Mouse (Mus musculus) CH12.LX (cell line): ENCODE results near the gene Ppp2r5d. TPM values are rescaled to one million over a fixed set of nuclear protein-coding genes. Genes with fewer than 3 reads are reported as not detected.

ENCODE experiments used
- DNase-seq: peaks from one replicate; pipeline ENCODE4 v3.0.0-alpha.2; 2013; ENCODE audit errors: extremely low read depth
- H3K27ac ChIP-seq: 2 replicates; pipeline ENCODE4 v1.5.1; 2012; ENCODE audit warnings: low read depth, mild to moderate bottlenecking, control low read depth, moderate library complexity; ENCODE audit not compliant: insufficient read depth
- H3K27me3 ChIP-seq: replicated peaks from 2 replicates; pipeline ENCODE3; 2012; ENCODE audit warnings: inconsistent platforms
- H3K36me3 ChIP-seq, 2 experiments: replicated peaks in 1 of 2; 2 replicates each; pipeline versions ENCODE3 to v1.6.1; 2012; ENCODE audit warnings: inconsistent platforms in 1 of 2, low read length in 1 of 2, mild to moderate bottlenecking in 1 of 2, mixed read lengths in 1 of 2, moderate library complexity in 1 of 2; ENCODE audit not compliant: control insufficient read depth in 1 of 2, insufficient read depth in 1 of 2
- H3K4me1 ChIP-seq, 2 experiments: 2 replicates each; pipeline ENCODE4 v1.6.1; 2012; ENCODE audit warnings: inconsistent platforms in 1 of 2, moderate library complexity in 1 of 2; ENCODE audit not compliant: insufficient read depth in 2 of 2, control insufficient read depth in 1 of 2
- H3K4me2 ChIP-seq: 2 replicates; pipeline ENCODE4 v1.6.1; 2012; ENCODE audit warnings: low read depth, mild to moderate bottlenecking, control low read depth; ENCODE audit not compliant: poor library complexity, insufficient read depth, severe bottlenecking
- H3K4me3 ChIP-seq, 3 experiments: fragments of 150-350 bp in 1 of 3; sonication (generic) in 1 of 3; replicated peaks in 1 of 3; 2 replicates each; pipeline versions ENCODE3 to v1.5.1; 2011 to 2012; ENCODE audit warnings: low read depth in 2 of 3, low read length in 2 of 3, mild to moderate bottlenecking in 2 of 3, moderate library complexity in 2 of 3, control low read depth in 1 of 3, improper control_type of control experiment in 1 of 3, inconsistent platforms in 1 of 3, mixed read lengths in 1 of 3; ENCODE audit not compliant: poor library complexity in 1 of 3
- H3K79me2 ChIP-seq: replicated peaks from 2 replicates; pipeline ENCODE4 v1.6.1; 2012; ENCODE audit warnings: mild to moderate bottlenecking, moderate library complexity; ENCODE audit not compliant: control insufficient read depth, poor library complexity, insufficient read depth, severe bottlenecking; ENCODE audit errors: extremely low read depth
- H3K9ac ChIP-seq: 2 replicates; pipeline ENCODE4 v1.6.1; 2012; ENCODE audit warnings: low read depth, mild to moderate bottlenecking, control low read depth, moderate library complexity; ENCODE audit not compliant: insufficient read depth
- H3K9me3 ChIP-seq: replicated peaks from 2 replicates; pipeline ENCODE3; 2012; ENCODE audit warnings: low read length, inconsistent platforms, mixed read lengths
- CHD1 ChIP-seq: IDR thresholded peaks from 2 replicates; pipeline ENCODE4 v1.6.1; 2012; ENCODE audit warnings: low read depth, low read length, improper control_type of control experiment, inconsistent platforms
- CTCF ChIP-seq, 2 experiments: IDR thresholded peaks in 1 of 2; conservative IDR thresholded peaks in 1 of 2; 2 replicates each; pipeline ENCODE4 v1.5.1; 2011 to 2012; ENCODE audit warnings: low read depth in 2 of 2, low read length in 2 of 2, improper control_type of control experiment in 1 of 2, inconsistent platforms in 1 of 2, mild to moderate bottlenecking in 1 of 2, moderate library complexity in 1 of 2
- E2F4 ChIP-seq: IDR thresholded peaks from 2 replicates; pipeline ENCODE4 v1.6.1; 2011; ENCODE audit warnings: low read depth, low read length, improper control_type of control experiment; ENCODE audit not compliant: insufficient replicate concordance
- MAFK ChIP-seq: IDR thresholded peaks from 2 replicates; pipeline ENCODE4 v1.6.1; 2011; ENCODE audit warnings: low read length, improper control_type of control experiment; ENCODE audit not compliant: insufficient replicate concordance
- MAX ChIP-seq: IDR thresholded peaks from 2 replicates; pipeline ENCODE4 v1.6.1; 2011; ENCODE audit warnings: low read length, improper control_type of control experiment
- MAZ ChIP-seq: IDR thresholded peaks from 2 replicates; pipeline ENCODE4 v1.6.1; 2012; ENCODE audit warnings: low read depth, mild to moderate bottlenecking, inconsistent platforms, low read length, improper control_type of control experiment, moderate library complexity
- POLR2A ChIP-seq: IDR thresholded peaks from 2 replicates; pipeline ENCODE4 v1.6.1; 2011; ENCODE audit warnings: low read depth, mild to moderate bottlenecking, improper control_type of control experiment, low read length
- RAD21 ChIP-seq: IDR thresholded peaks from 2 replicates; pipeline ENCODE4 v1.6.1; 2011; ENCODE audit warnings: low read depth, mild to moderate bottlenecking, low read length, improper control_type of control experiment, moderate library complexity
- SIN3A ChIP-seq: IDR thresholded peaks from 2 replicates; pipeline ENCODE4 v1.6.1; 2012; ENCODE audit warnings: low read length, improper control_type of control experiment, inconsistent platforms
- SMC3 ChIP-seq: IDR thresholded peaks from 2 replicates; pipeline ENCODE4 v1.6.1; 2011; ENCODE audit warnings: low read depth, low read length, improper control_type of control experiment
- USF1 ChIP-seq: IDR thresholded peaks from 2 replicates; pipeline ENCODE4 v1.6.1; 2014; ENCODE audit warnings: low read depth, mild to moderate bottlenecking, inconsistent platforms, low read length, improper control_type of control experiment
- ZC3H11A ChIP-seq: IDR thresholded peaks from 2 replicates; pipeline ENCODE4 v1.6.1; 2012; ENCODE audit warnings: low read depth, mild to moderate bottlenecking, inconsistent platforms, low read length, improper control_type of control experiment
- ZKSCAN1 ChIP-seq: IDR thresholded peaks from 2 replicates; pipeline ENCODE4 v1.6.1; 2012; ENCODE audit warnings: low read depth, inconsistent platforms, low read length, improper control_type of control experiment, borderline replicate concordance
- dilution Hi-C: fragments of 300-500 bp; cut with MboI; formaldehyde crosslinking; loops from 2 replicates; pipeline ENCODE4 v1.14.3; 2020; ENCODE audit warnings: low sequenced_read_pairs; ENCODE audit not compliant: extremely low pct_unique_long_range_greater_than_20kb, extremely low pct_ligation_motif_present
- in situ Hi-C: fragments of 300-500 bp; cut with MboI; formaldehyde crosslinking; loops from 3 replicates; pipeline ENCODE4 v1.14.3; 2019; ENCODE audit warnings: low sequenced_read_pairs, low pct_ligation_motif_present, low pct_unique_long_range_greater_than_20kb, mixed read lengths
- polyA plus RNA-seq: library from polyadenylated mRNA; unstranded; fragments of >175 nt; gene quantifications from 2 replicates; pipeline ENCODE4 v1.2.1, GENCODE M21; 2012; ENCODE audit warnings: low read depth; ENCODE audit not compliant: insufficient read length
- total RNA-seq, 2 experiments: library from RNA; depleted of rRNA; stranded (reverse); fragments of 300-350 nt in 1 of 2; fragments of >200 nt in 1 of 2; gene quantifications; 2 replicates each; pipeline ENCODE4 v1.2.3; 2012 to 2014

Ppp2r5d gene
- total and polyA plus RNA-seq, 3 experiments: 56.2 to 75.4 (median 57.7) TPM

DNA sequence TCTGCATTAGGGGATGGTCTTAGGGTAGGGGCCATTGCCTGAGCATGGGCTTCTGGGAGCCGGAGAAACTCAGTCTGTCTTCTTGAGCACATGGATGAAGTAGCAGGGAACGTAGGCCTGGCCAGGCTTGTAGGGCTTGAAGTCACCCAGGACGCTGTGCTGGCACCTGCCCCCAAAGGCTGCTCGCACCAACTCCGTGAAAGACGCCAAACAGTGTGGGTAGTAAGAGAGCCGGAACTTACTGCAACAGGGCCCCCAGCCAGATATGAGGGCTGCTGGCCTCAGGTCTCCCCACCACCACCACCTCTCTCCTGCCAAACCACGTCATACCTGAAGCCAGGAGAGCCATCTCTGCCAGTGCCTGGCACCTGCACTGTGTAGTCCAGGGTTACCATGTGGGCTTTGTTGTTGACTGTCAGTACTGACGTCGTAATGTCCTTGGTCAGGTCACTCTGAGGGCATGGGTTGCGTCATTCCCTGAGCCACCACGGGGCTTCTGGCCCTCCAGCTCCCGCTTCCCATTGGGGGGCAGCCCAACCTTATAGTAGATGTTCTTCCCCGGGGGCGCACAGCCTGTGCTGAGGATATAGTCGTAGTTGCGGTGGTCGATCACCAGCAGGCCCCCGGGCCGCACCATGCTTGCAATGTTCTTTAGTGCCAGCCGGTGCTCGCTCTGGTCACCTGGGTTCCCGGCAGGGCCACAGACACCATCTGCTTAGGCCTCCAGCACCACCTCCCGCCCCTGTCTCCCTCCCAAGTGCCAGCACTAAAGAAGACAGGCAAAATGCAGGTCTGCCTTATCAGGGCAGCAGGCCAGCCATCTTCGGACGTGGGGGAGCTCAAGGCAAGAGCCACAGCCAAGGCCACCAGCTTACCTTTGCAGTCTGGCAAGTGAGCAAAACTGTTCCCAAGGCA lies 21.1 kb upstream of the Ppp2r5d start:
- peaks cover 6 to 11% of the 10 kb centered on the region in 2 experiments for H3K4me1 ChIP-seq
- TF ChIP-seq CTCF (conservative IDR thresholded peaks at IDR 0.05 in 1 of 2, IDR thresholded peaks at IDR 0.05 in 1 of 2; ENCODE audit: low read depth in 2 of 2, low read length in 2 of 2): 0 out of 4 replicates have a peak, but pooled peaks of 1 of the 2 experiments have one; percentile 0
- no peak for TF ChIP-seq ZKSCAN1
- TF ChIP-seq, all 38 proteins: peak for 1
- Histone ChIP-seq H3K79me2 (no peaks in the 10 kb centered on the region), H3K27me3 (no peaks in the 10 kb centered on the region), H3K4me3 (no peak overlapping the region), H3K36me3 (peaks cover 44 to 68% of the 10 kb centered on the region in 2 experiments), H3K9me3 (no peaks in the 10 kb centered on the region), H3K4me2 (no peak overlapping the region), H3K9ac (no peak overlapping the region), H3K27ac (no peak overlapping the region)
- DNase-seq: no peak
- dilution Hi-C loops: no loop called here
- in situ Hi-C loops: no loop called here

DNA sequence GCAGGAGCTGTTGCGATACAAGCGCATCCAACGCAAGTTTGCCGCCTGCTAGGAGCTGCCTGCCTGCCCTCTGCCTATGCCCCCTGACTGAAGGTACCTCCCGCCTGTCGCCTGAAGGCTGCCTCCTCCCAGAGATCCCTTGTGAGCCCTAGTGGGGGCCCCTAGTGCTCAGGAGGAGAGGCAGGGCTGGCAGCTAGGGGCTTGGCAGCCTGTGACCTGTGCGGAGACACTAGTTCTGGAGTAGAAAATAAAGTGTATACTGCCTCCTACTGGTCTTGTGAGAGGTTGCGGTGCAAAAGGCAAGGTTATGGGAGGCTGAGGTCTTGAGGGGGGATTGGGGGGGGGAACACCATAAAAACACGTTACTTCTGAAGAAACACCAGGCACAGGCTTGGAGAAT lies 20.4 kb upstream of the Ppp2r5d start:
- Histone ChIP-seq H3K4me1 (peaks cover 6 to 11% of the 10 kb centered on the region in 2 experiments), H3K9me3 (no peaks in the 10 kb centered on the region), H3K27ac (no peak overlapping the region), H3K27me3 (no peaks in the 10 kb centered on the region), H3K9ac (no peak overlapping the region), H3K4me3 (no peak overlapping the region), H3K79me2 (no peaks in the 10 kb centered on the region)
- dilution Hi-C loops: no loop called here
- in situ Hi-C loops: no loop called here
- TF ChIP-seq MAFK (no peak), MAX (no peak), ZC3H11A (peak; percentile 25; the same call in 1 of the 2 replicates), CTCF (conservative IDR thresholded peaks at IDR 0.05 in 1 of 2, IDR thresholded peaks at IDR 0.05 in 1 of 2; ENCODE audit: low read depth in 2 of 2, low read length in 2 of 2) (peak; percentile 20 to 78; a peak in 2 of 4 replicates), RAD21 (peak; percentile 74), SMC3 (peak; percentile 68), POLR2A (no peak)
- TF ChIP-seq, all 38 proteins: peak for 4
- Histone ChIP-seq H3K4me2 (no peak overlapping the region), H3K36me3 (peaks cover 46 to 75% of the 10 kb centered on the region in 2 experiments)
- no peak for DNase-seq

DNA sequence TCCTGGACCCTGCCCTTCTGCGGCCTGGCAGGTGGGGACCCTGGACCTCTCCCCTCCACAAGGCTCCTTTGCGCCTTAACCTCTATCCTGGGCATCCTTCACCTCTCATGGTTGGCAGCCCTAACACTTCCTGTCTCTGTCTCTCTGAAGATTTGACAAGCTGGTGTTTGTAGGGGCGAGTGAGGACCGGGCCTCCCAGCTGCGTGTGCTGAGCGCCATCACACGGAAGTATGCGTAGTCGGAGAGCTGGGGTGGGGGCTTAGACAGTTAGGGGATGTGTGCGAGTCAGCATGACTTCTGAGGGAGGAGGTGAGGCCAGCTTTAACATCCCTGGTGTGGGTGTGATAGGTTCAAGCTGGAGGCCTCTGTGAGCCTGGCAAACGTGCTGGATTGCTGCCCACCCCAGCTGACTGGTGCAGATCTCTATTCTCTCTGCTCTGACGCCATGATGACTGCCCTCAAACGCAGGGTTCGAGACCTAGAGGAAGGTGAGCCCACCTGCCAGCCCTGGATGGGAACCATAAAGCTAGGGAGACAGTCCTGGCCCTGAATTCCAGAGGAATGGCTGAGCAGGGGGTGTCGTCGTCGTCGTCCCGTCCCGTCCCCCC lies 19.7 kb upstream of the Ppp2r5d start:
- in situ Hi-C loops: no loop called here

More for the DNA sequence above, 19.7 kb upstream of the Ppp2r5d start:
- no peaks in the 10 kb centered on the region for H3K9me3 ChIP-seq
- H3K4me1 ChIP-seq: peaks cover 6 to 11% of the 10 kb centered on the region in 2 experiments
- H3K36me3 ChIP-seq: peaks cover 46 to 80% of the 10 kb centered on the region in 2 experiments
- no peak overlapping the region for H3K9ac ChIP-seq
- no peak overlapping the region for H3K4me3 ChIP-seq
- no peaks in the 10 kb centered on the region for H3K27me3 ChIP-seq
- H3K79me2 ChIP-seq: no peaks in the 10 kb centered on the region
- dilution Hi-C loops: no loop called here
- TF ChIP-seq E2F4: no peak
- TF ChIP-seq SIN3A: no peak
- no peak for TF ChIP-seq CHD1
- TF ChIP-seq MAZ: no peak
- TF ChIP-seq POLR2A: no peak
- TF ChIP-seq USF1: no peak
- H3K4me2 ChIP-seq: no peak overlapping the region
- no peak for DNase-seq
- no peak overlapping the region for H3K27ac ChIP-seq
